Mouse (Mus musculus): Measurements from ENCODE around the gene Wrap73.

Wrap73 gene

GRCm38 (mm10) chr4:154142211-154143040 is at the start of gene Wrap73:
Gene Wrap73, plus strand, starts transcription at chr4:154142372.
- peak; percentile 88 for ATAC-seq (ENCODE audit: insufficient number of reproducible peaks, low FRiP score, low TSS enrichment)

GRCm38 (mm10) chr4:154093210-154093609 is 49.0 kb upstream of the Wrap73 start:
- ATAC-seq (ENCODE audit: insufficient number of reproducible peaks, low FRiP score, low TSS enrichment) = no peak

- no peak for ATAC-seq (ENCODE audit: insufficient number of reproducible peaks, low FRiP score, low TSS enrichment)
These were observed 46.1 kb upstream of the Wrap73 start for GRCm38 (mm10) chr4:154096111-154096510.

GRCm38 (mm10) chr4:154099361-154099760 is 42.8 kb upstream of the Wrap73 start:
- ATAC-seq (ENCODE audit: insufficient number of reproducible peaks, low FRiP score, low TSS enrichment) = no peak

- no peak for ATAC-seq (ENCODE audit: insufficient number of reproducible peaks, low FRiP score, low TSS enrichment)
These were observed 38.8 kb upstream of the Wrap73 start for GRCm38 (mm10) chr4:154103386-154103785.

- ATAC-seq (ENCODE audit: insufficient number of reproducible peaks, low FRiP score, low TSS enrichment) = no peak
These were observed 38.3 kb upstream of the Wrap73 start for GRCm38 (mm10) chr4:154103912-154104311.

GRCm38 (mm10) chr4:154105381-154106001 is 36.7 kb upstream of the Wrap73 start:
- peak; percentile 5; the same call in 1 of the 2 replicates for ATAC-seq (ENCODE audit: insufficient number of reproducible peaks, low FRiP score, low TSS enrichment)

- no peak for ATAC-seq (ENCODE audit: insufficient number of reproducible peaks, low FRiP score, low TSS enrichment)
These were observed 35.6 kb upstream of the Wrap73 start for GRCm38 (mm10) chr4:154106497-154107061.

- ATAC-seq (ENCODE audit: insufficient number of reproducible peaks, low FRiP score, low TSS enrichment) = peak; percentile 87
These were observed 32.8 kb upstream of the Wrap73 start for GRCm38 (mm10) chr4:154109216-154109849.

- ATAC-seq (ENCODE audit: insufficient number of reproducible peaks, low FRiP score, low TSS enrichment) = no peak
These were observed 32.3 kb upstream of the Wrap73 start for GRCm38 (mm10) chr4:154109850-154110243.

GRCm38 (mm10) chr4:154116421-154116820 is 25.8 kb upstream of the Wrap73 start:
- ATAC-seq (ENCODE audit: insufficient number of reproducible peaks, low FRiP score, low TSS enrichment) = no peak

- ATAC-seq (ENCODE audit: insufficient number of reproducible peaks, low FRiP score, low TSS enrichment) = peak; percentile 60; the same call in 1 of the 2 replicates
These were observed 23.4 kb upstream of the Wrap73 start for GRCm38 (mm10) chr4:154118782-154119181.

- 0 out of 2 replicates have a peak, but pooled peaks have one; percentile 38 for ATAC-seq (ENCODE audit: insufficient number of reproducible peaks, low FRiP score, low TSS enrichment)
These were observed 23.0 kb upstream of the Wrap73 start for GRCm38 (mm10) chr4:154119208-154119607.

GRCm38 (mm10) chr4:154121800-154122199 is 20.4 kb upstream of the Wrap73 start:
- ATAC-seq (ENCODE audit: insufficient number of reproducible peaks, low FRiP score, low TSS enrichment) = no peak

- no peak for ATAC-seq (ENCODE audit: insufficient number of reproducible peaks, low FRiP score, low TSS enrichment)
These were observed 19.8 kb upstream of the Wrap73 start for GRCm38 (mm10) chr4:154122374-154122773.

- ATAC-seq (ENCODE audit: insufficient number of reproducible peaks, low FRiP score, low TSS enrichment) = no peak
These were observed 18.6 kb upstream of the Wrap73 start for GRCm38 (mm10) chr4:154123553-154123952.

- no peak for ATAC-seq (ENCODE audit: insufficient number of reproducible peaks, low FRiP score, low TSS enrichment)
These were observed 17.0 kb upstream of the Wrap73 start for GRCm38 (mm10) chr4:154125202-154125601.

- ATAC-seq (ENCODE audit: insufficient number of reproducible peaks, low FRiP score, low TSS enrichment) = no peak
These were observed 14.9 kb upstream of the Wrap73 start for GRCm38 (mm10) chr4:154127273-154127672.

- no peak for ATAC-seq (ENCODE audit: insufficient number of reproducible peaks, low FRiP score, low TSS enrichment)
These were observed 12.2 kb upstream of the Wrap73 start for GRCm38 (mm10) chr4:154129950-154130349.

- no peak for ATAC-seq (ENCODE audit: insufficient number of reproducible peaks, low FRiP score, low TSS enrichment)
These were observed 10.3 kb upstream of the Wrap73 start for GRCm38 (mm10) chr4:154131894-154132293.

- ATAC-seq (ENCODE audit: insufficient number of reproducible peaks, low FRiP score, low TSS enrichment) = no peak
These were observed 7.4 kb upstream of the Wrap73 start for GRCm38 (mm10) chr4:154134803-154135202.

Data from cerebellum, adult (tissue).